Mouse (Mus musculus) layer of hippocampus, postnatal 36 days (tissue): Measurements from ENCODE around the gene Nrip2. TPM values are rescaled to one million over a fixed set of nuclear protein-coding genes. Genes with fewer than 3 reads are reported as not detected.

ENCODE experiments used
- DNase-seq, 2 experiments: peaks; one replicate each; pipeline ENCODE4 v3.0.0; 2022
- total RNA-seq, 2 experiments: library from RNA; stranded (reverse); gene quantifications; 2 replicates each; pipeline ENCODE4 v1.2.3; 2021

The Nrip2 gene
- total RNA-seq, 2 experiments from 2014 or later: 16.0 to 18.1 TPM

- DNase-seq: peak; percentile 43 to 64
Observed at GRCm38 (mm10) chr6:128437731-128438316, 38.7 kb downstream of the Nrip2 start.

GRCm38 (mm10) chr6:128438317-128438870, 39.3 kb downstream of the Nrip2 start, which contains the start of gene Fkbp4:
Gene Fkbp4, minus strand, starts transcription at chr6:128438677.
- peak; percentile 92 to 93 for DNase-seq

GRCm38 (mm10) chr6:128438871-128439341, 39.8 kb downstream of the Nrip2 start:
- DNase-seq: no peak

GRCm38 (mm10) chr6:128440238-128440637, 41.1 kb downstream of the Nrip2 start:
- DNase-seq: no peak

- DNase-seq: no peak
Observed at GRCm38 (mm10) chr6:128445761-128446535, 46.9 kb downstream of the Nrip2 start.

- no peak for DNase-seq
Observed at GRCm38 (mm10) chr6:128447063-128447462, 48.0 kb downstream of the Nrip2 start.

- DNase-seq: peak; percentile 47 to 61
Observed at GRCm38 (mm10) chr6:128455835-128456605, 56.9 kb downstream of the Nrip2 start.

- DNase-seq: no peak
Observed at GRCm38 (mm10) chr6:128457186-128457585, 58.1 kb downstream of the Nrip2 start.

- DNase-seq: no peak
Observed at GRCm38 (mm10) chr6:128460321-128460720, 61.2 kb downstream of the Nrip2 start.

GRCm38 (mm10) chr6:128460729-128461503, 61.8 kb downstream of the Nrip2 start:
- no peak for DNase-seq

GRCm38 (mm10) chr6:128461606-128462005, 62.5 kb downstream of the Nrip2 start:
- no peak for DNase-seq

GRCm38 (mm10) chr6:128464996-128465395, 65.9 kb downstream of the Nrip2 start:
- DNase-seq: no peak

Other genes with a start within 250 kb of the Nrip2 start
- gene Tead4, start 98.5 kb upstream of the Nrip2 start, total RNA-seq: 1 to 10 TPM in 1 of 2 experiments, under 1 TPM in 1; 0.57 to 1.1 TPM
- 10 to 100 TPM; 19.6 to 24.0 TPM for gene Tulp3, start 43.4 kb upstream of the Nrip2 start, total RNA-seq
- 10 to 100 TPM; 20.4 to 20.8 TPM for gene Rhno1, start 36.4 kb upstream of the Nrip2 start, total RNA-seq
- 1 to 10 TPM; 1.6 to 2.2 TPM for gene Foxm1, start 36.3 kb upstream of the Nrip2 start, total RNA-seq
- 1 to 10 TPM in 1 of 2 experiments, under 1 TPM in 1; 0.68 to 1.5 TPM for gene Tex52, start 23.8 kb upstream of the Nrip2 start, total RNA-seq
- not detected for gene Gm44596, start 23.8 kb upstream of the Nrip2 start, total RNA-seq
- 10 to 100 TPM; 18.2 to 25.4 TPM for gene Itfg2, start 25.6 kb downstream of the Nrip2 start, total RNA-seq
- gene Fkbp4, start 39.4 kb downstream of the Nrip2 start, total RNA-seq: 100 to 1,000 TPM; 123 to 134 TPM
- not detected for gene Pzp, start 127.4 kb downstream of the Nrip2 start, total RNA-seq
- gene A2ml1, start 182.3 kb downstream of the Nrip2 start, total RNA-seq: 10 to 100 TPM; 12.1 to 13.3 TPM
- gene Klrb1a, start 224.2 kb downstream of the Nrip2 start, total RNA-seq: not detected